8 mouse cellular contexts compared by ENCODE assay signal in genomic region chr5:107251751-107252305, GRCm38 (mm10). TPM values are rescaled to one million over a fixed set of nuclear protein-coding genes. Genes with fewer than 3 reads are reported as not detected.
DNase-seq lines count a peak whose midpoint lies in the region; ATAC-seq lines count a peak whose summit lies in the region.

No protein-coding gene starts in this region.

- no peak overlapping the region for H3K27ac ChIP-seq in forebrain, embryonic 14.5 days (ENCODE audit: low read depth, low read length)
- no peak overlapping the region for H3K27ac ChIP-seq in hindbrain, embryonic 16.5 days (ENCODE audit: low read depth, low read length)

- peaks cover 16% of the 10 kb centered on the region for H3K9me3 ChIP-seq in forebrain, embryonic 14.5 days (replicated peaks; ENCODE audit: control insufficient read depth, low read length)
- peaks cover 6% of the 10 kb centered on the region; the same call in 1 of the 2 replicates for H3K9me3 ChIP-seq in hindbrain, embryonic 16.5 days (ENCODE audit: control insufficient read depth, low read length)

- ATAC-seq in forebrain, embryonic 14.5 days, result peak; percentile 97
- ATAC-seq in hindbrain, embryonic 16.5 days, result peak; percentile 89
- no peak for ATAC-seq in activated CD4-positive, CD25-positive, alpha-beta regulatory T cell, adult 4 months

- 2% methylated on average over 3 of the region's 3 CpGs for WGBS in forebrain, embryonic 14.5 days
- 4% methylated on average over 3 of the region's 3 CpGs for WGBS in hindbrain, embryonic 16.5 days

- H3K4me2 ChIP-seq in forebrain, embryonic 14.5 days (ENCODE audit: low read length), result no peak overlapping the region
- H3K4me2 ChIP-seq in hindbrain, embryonic 16.5 days (ENCODE audit: low read length), result no peak overlapping the region

- peak; percentile 54 for DNase-seq in embryo, embryonic 11 days
- DNase-seq in embryo, embryonic 9.5 days (ENCODE audit: extremely low spot score), result no peak
- DNase-seq in forebrain, embryonic 14.5 days (ENCODE audit: low spot score), result peak; percentile 98
- DNase-seq in left cerebral cortex, adult 18-20 months (ENCODE audit: low spot score in 2 of 2), result peak; percentile 22 to 26
- DNase-seq in lung, postnatal 4 days, result peak; percentile 41 to 67
- DNase-seq in telencephalon, adult 2 months (ENCODE audit: low read depth, low spot score), result peak; percentile 21

- no peaks in the 10 kb centered on the region for H3K36me3 ChIP-seq in forebrain, embryonic 14.5 days (ENCODE audit: control insufficient read depth, insufficient read depth, low read length)
- H3K36me3 ChIP-seq in hindbrain, embryonic 16.5 days (ENCODE audit: control insufficient read depth, insufficient read depth, low read length), result no peaks in the 10 kb centered on the region

- no peaks in the 10 kb centered on the region for H3K4me1 ChIP-seq in forebrain, embryonic 14.5 days (ENCODE audit: control insufficient read depth, insufficient read depth, low read length)
- H3K4me1 ChIP-seq in hindbrain, embryonic 16.5 days (ENCODE audit: control insufficient read depth, insufficient read depth, low read depth, low read length), result peaks cover 10% of the 10 kb centered on the region

- no peak overlapping the region for H3K9ac ChIP-seq in forebrain, embryonic 14.5 days (ENCODE audit: low read length)
- no peak overlapping the region for H3K9ac ChIP-seq in hindbrain, embryonic 16.5 days (ENCODE audit: low read depth, low read length)

- H3K27me3 ChIP-seq in forebrain, embryonic 14.5 days (replicated peaks; ENCODE audit: control insufficient read depth, insufficient read depth, low read length), result peaks cover 51% of the 10 kb centered on the region
- peaks cover 13% of the 10 kb centered on the region for H3K27me3 ChIP-seq in hindbrain, embryonic 16.5 days (replicated peaks; ENCODE audit: control insufficient read depth, insufficient read depth, low read length)

- H3K4me3 ChIP-seq in forebrain, embryonic 14.5 days (ENCODE audit: low read depth, low read length), result no peak overlapping the region
- no peak overlapping the region for H3K4me3 ChIP-seq in hindbrain, embryonic 16.5 days (ENCODE audit: low read length)

RNA-seq across cellular contexts. Expression of gene Tgfbr3, which starts 37.6 kb away (rescaled TPM):
- 2.2 and 3.5 TPM in 2 replicates for polyA plus RNA-seq in forebrain, embryonic 14.5 days (2014; fragmentation: Nextera tagmentation; extraction: Ambion mirVana)
- polyA plus RNA-seq in hindbrain, embryonic 16.5 days (2015; fragmentation: Nextera tagmentation; extraction: Ambion mirVana), result 5.9 and 7.4 TPM in 2 replicates
- total RNA-seq in left cerebral cortex, adult 18-20 months (2021), result 10 to 100 TPM; 12.2 to 13.4 TPM
- 1 to 10 TPM; 4.0 to 8.2 TPM for polyA plus RNA-seq in activated CD4-positive, CD25-positive, alpha-beta regulatory T cell, adult 4 months (2017; shearing (Covaris generic))
